Mouse (Mus musculus) heart, adult 2 months (tissue): ENCODE measurements around the gene Timm13.

Experiments used
- CTCF ChIP-seq: fragments of 200-600 bp; IDR thresholded peaks from 2 replicates; pipeline ENCODE4 v1.8.1; 2022; ENCODE audit warnings: antibody characterized with exemption, mild to moderate bottlenecking, moderate library complexity
- EP300 ChIP-seq: fragments of 200-500 bp; IDR thresholded peaks from 2 replicates; pipeline ENCODE4 v1.6.1; 2011; ENCODE audit warnings: low read depth, low read length, control low read depth; ENCODE audit not compliant: insufficient read depth
- POLR2A ChIP-seq: fragments of 200-500 bp; IDR thresholded peaks from 2 replicates; pipeline ENCODE4 v1.6.1; 2011; ENCODE audit warnings: mild to moderate bottlenecking, low read depth, low read length, control low read depth; ENCODE audit not compliant: insufficient read depth

GRCm38 (mm10) chr10:80855749-80856073 is 45.1 kb downstream of the Timm13 start:
- TF ChIP-seq EP300: no peak
- no peak for TF ChIP-seq POLR2A
- no peak for TF ChIP-seq CTCF
